Mouse (Mus musculus) erythroid progenitor cell, adult 5-6 weeks (primary cell): ENCODE measurements around the gene Cope. TPM values are rescaled to one million over a fixed set of nuclear protein-coding genes. Genes with fewer than 3 reads are reported as not detected.

Experiments used
- ATAC-seq: replicated peaks from 2 replicates; pipeline ENCODE4 v1.8.0; 2016; ENCODE audit warnings: moderate number of reproducible peaks, mild to moderate bottlenecking, moderate TSS enrichment, inconsistent platforms; ENCODE audit not compliant: poor library complexity, low FRiP score, severe bottlenecking
- total RNA-seq, 2 experiments: library from RNA; stranded (forward) in 1 of 2; stranded (reverse) in 1 of 2; fragments of 150-400 nt in 1 of 2; fragments of 186-747, 209-891 nt in 1 of 2; gene quantifications; 2 replicates each; pipeline versions ENCODE4 v1.2.3 to v1.2.4; 2015 to 2017; ENCODE audit warnings: low replicate concordance in 2 of 2

Cope gene
- total RNA-seq, 2 experiments from 2014 or later = 16.7 to 122 TPM

- no peak for ATAC-seq
These were observed 1.4 kb upstream of the Cope start for GRCm38 (mm10) chr8:70300881-70301280.

GRCm38 (mm10) chr8:70302901-70303300, 583 bp downstream of the Cope start:
- ATAC-seq = peak; percentile 8; the same call in 1 of the 2 replicates

- 0 out of 2 replicates have a peak, but pooled peaks have one; percentile 18 for ATAC-seq
These were observed 7.0 kb downstream of the Cope start for GRCm38 (mm10) chr8:70309311-70309710.

GRCm38 (mm10) chr8:70313399-70313798, 11.1 kb downstream of the Cope start:
- ATAC-seq = no peak

GRCm38 (mm10) chr8:70315624-70316510, 13.5 kb downstream of the Cope start, which contains the start of gene Cers1:
Gene Cers1 (plus strand): TSS chr8:70315775.
- ATAC-seq = no peak

GRCm38 (mm10) chr8:70316511-70317504, 14.5 kb downstream of the Cope start:
- no peak for ATAC-seq

GRCm38 (mm10) chr8:70317872-70318271, 15.6 kb downstream of the Cope start:
- no peak for ATAC-seq

GRCm38 (mm10) chr8:70323716-70324115, 21.4 kb downstream of the Cope start:
- ATAC-seq = no peak

- peak; percentile 77 for ATAC-seq
These were observed 25.2 kb downstream of the Cope start for GRCm38 (mm10) chr8:70327512-70327911.

- no peak for ATAC-seq
These were observed 27.0 kb downstream of the Cope start, which contains the start of gene Gdf1 for GRCm38 (mm10) chr8:70329124-70329834. Gene Gdf1 (plus strand): TSS chr8:70329817.

GRCm38 (mm10) chr8:70329835-70330740, 27.8 kb downstream of the Cope start:
- no peak for ATAC-seq

GRCm38 (mm10) chr8:70330741-70331364, 28.5 kb downstream of the Cope start:
- ATAC-seq = 0 out of 2 replicates have a peak, but pooled peaks have one; percentile 30

- no peak for ATAC-seq
These were observed 29.2 kb downstream of the Cope start for GRCm38 (mm10) chr8:70331526-70331925.

- no peak for ATAC-seq
These were observed 30.0 kb downstream of the Cope start for GRCm38 (mm10) chr8:70332070-70332877.

- ATAC-seq = no peak
These were observed 30.5 kb downstream of the Cope start for GRCm38 (mm10) chr8:70332878-70333202.

GRCm38 (mm10) chr8:70338931-70339330, 36.6 kb downstream of the Cope start:
- no peak for ATAC-seq

- no peak for ATAC-seq
These were observed 38.3 kb downstream of the Cope start for GRCm38 (mm10) chr8:70340659-70341058.
